In the genomic region with DNA sequence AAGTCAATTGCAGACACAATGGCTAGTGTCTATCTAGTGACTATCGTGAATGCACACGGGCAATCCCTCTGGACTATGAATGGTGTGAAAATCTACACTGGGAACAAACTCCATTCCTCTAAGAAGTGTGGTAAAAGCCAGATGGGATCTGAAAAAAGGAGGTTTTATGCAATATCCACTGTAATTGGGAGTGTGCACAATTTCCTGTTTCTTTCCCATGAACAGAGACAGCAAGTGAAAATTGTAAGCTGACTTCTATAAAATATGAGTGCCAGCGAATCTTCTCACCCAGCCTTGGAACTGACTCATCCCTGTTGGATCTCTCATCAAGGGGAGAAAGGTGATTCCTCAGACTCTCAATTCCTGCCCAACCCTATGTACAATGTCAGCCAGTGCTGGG, we compare ENCODE assay signal across 22 mouse cellular contexts.
A peak's percentile ranks its signal among the peaks of the same experiment; 100 is the strongest.
DNase-seq lines count a peak whose midpoint lies in the region; ATAC-seq lines count a peak whose summit lies in the region.
"Had no signal": no experiment of that assay in that cellular context is flagged by ENCODE, and none has a peak within 500 bp of the region (broad histone marks: within the 10 kb centered on the region; RNA-seq: fewer than 3 reads in every experiment).

No protein-coding gene starts in this region.

- peak; percentile 77 for ATAC-seq in frontal cortex, adult (ENCODE audit: low TSS enrichment)
- no peak for ATAC-seq in forebrain, embryonic 11.5 days (replicated peaks; ENCODE audit: low FRiP score)
- ATAC-seq: activated CD4-positive, CD25-positive, alpha-beta regulatory T cell, adult 4 months; CD4-positive, CD25-positive, alpha-beta regulatory T cell, adult 4 months; Patski had no signal

- H3K27me3 ChIP-seq in forebrain, embryonic 11.5 days (ENCODE audit: control insufficient read depth, insufficient read depth, low read length): no peaks in the 10 kb centered on the region
- H3K27me3 ChIP-seq: CH12.LX, Patski had no signal

- no peak overlapping the region for H3K9ac ChIP-seq in forebrain, embryonic 11.5 days (ENCODE audit: low read length)

- H3K4me3 ChIP-seq in forebrain, embryonic 11.5 days (ENCODE audit: low read depth, low read length): no peak overlapping the region

- DNase-seq in frontal cortex, postnatal 36 days (ENCODE audit: low spot score in 2 of 2): no peak
- DNase-seq in brain, adult 2 months (ENCODE audit: low read depth, low spot score): peak; percentile 57
- peak; percentile 43 for DNase-seq in telencephalon, adult 2 months (ENCODE audit: low read depth, low spot score)
- no peak for DNase-seq in forebrain, embryonic 11.5 days (ENCODE audit: low spot score)
- DNase-seq in heart, postnatal 36 days: no peak
- DNase-seq: adrenal gland, adult 2 months; adrenal gland, adult 8-10 months; adrenal gland, postnatal 10 days; adrenal gland, postnatal 14 days; adrenal gland, postnatal 25 days; adrenal gland, postnatal 36 days; B cell, adult 2 months; cerebellum, adult 11 months; cerebellum, adult 11-12 months; cerebellum, adult 18-20 months; cerebellum, adult 2 months had no signal

- H3K27ac ChIP-seq in forebrain, embryonic 11.5 days (ENCODE audit: low read depth, low read length): no peak overlapping the region

- 100% methylated on average over 3 of the region's 3 CpGs for WGBS in forebrain, embryonic 11.5 days

- H3K4me1 ChIP-seq in forebrain, embryonic 11.5 days (replicated peaks; ENCODE audit: control insufficient read depth, insufficient read depth, low read length): no peaks in the 10 kb centered on the region

- no peaks in the 10 kb centered on the region for H3K9me3 ChIP-seq in forebrain, embryonic 11.5 days (ENCODE audit: control insufficient read depth, low read length)
- H3K9me3 ChIP-seq: G1E had no signal

- no peaks in the 10 kb centered on the region for H3K36me3 ChIP-seq in forebrain, embryonic 11.5 days (ENCODE audit: control insufficient read depth, insufficient read depth, low read length)
- H3K36me3 ChIP-seq: G1E had no signal

- intact Hi-C loops in heart, postnatal 36 days (cut with DNase I): no loop called here

- no peak overlapping the region for H3K4me2 ChIP-seq in forebrain, embryonic 11.5 days (ENCODE audit: low read depth, low read length, severe bottlenecking)

Comparison
In these comparisons a context has a peak if more than half of its experiments do, and no peak if none do; other contexts are left out.
1. DNase-seq: peak in brain, adult 2 months (single experiment) and telencephalon, adult 2 months (single experiment); none in frontal cortex, postnatal 36 days (0 of 2), forebrain, embryonic 11.5 days (single experiment) and heart, postnatal 36 days (0 of 2).